Mouse (Mus musculus): ENCODE data around the gene Mast4. TPM values are rescaled to one million over a fixed set of nuclear protein-coding genes. Genes with fewer than 3 reads are reported as not detected.

The Mast4 gene
- polyA plus RNA-seq, 1 experiment: 2.8 TPM

DNA sequence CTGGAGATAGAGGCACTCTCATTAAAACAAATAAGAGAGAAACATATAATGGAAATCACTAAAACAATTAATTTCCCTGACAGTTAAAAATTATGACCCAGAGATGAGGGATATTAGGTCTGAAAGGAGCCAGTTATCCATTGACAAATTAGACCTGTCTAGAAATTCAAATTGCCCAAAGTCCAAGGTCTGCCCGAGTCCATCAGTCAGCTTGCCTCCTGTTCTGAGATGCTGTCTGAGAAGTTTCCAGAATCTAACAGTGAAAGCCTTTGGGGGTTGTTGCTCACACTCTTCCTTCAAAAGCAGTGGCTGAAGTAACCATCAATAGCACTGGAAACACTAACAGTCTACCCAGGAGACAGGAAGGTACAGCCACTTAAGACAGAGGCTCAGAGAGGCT lies 240.6 kb downstream of the Mast4 start:
- DNase-seq (ENCODE audit: low read depth, low spot score): no peak
- 43% methylated on average over 1 of the region's 1 CpGs for WGBS

DNA sequence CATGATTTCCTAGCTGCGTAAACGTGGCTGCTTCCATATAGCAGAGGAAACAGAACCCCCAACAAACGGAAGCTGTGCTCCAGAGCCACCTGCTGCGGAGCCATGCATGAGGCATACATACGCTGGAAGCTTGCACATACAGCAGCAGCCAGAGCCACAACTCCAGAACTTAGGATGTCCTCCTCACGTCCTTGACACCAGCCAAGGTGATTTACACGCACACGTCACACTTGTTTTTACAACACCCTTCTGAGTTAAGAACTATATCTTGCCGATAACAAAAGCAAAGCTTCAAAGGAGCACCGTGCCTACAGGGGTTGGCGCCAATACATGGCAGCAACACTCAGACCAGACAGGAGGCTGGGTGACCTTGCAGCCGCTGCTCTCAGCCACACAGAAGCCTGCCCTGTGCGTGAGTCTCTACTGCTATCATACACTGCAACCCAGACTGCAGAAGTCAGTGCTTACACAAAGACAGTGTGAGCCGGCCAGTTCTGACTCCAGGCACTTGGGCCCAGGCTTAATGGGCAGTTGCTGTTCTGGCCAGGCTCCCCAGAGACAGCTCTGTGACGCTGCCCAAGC lies 248.7 kb downstream of the Mast4 start:
- DNase-seq (ENCODE audit: low read depth, low spot score): no peak
- WGBS: 69% methylated on average over 15 of the region's 15 CpGs

DNA sequence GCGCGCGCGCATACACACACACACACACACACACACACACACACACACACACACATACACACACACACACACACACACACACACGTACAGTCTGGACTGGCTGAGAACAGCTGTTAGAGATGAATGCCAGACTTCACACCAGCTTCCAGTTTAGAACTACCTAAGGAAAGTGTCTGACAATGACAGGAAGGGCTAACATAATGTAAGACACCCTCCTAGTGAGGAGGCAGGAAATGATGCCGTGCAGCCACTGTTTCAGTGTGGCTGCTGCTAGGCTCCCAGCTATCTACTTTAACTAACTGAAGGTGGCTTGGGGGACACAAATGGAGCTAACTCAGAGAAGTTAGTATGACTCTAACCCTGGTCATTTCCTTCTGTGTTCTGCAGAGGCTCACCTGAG lies 251.4 kb downstream of the Mast4 start:
- no peak for DNase-seq (ENCODE audit: low read depth, low spot score)
- 78% methylated on average over 6 of the region's 6 CpGs for WGBS

DNA sequence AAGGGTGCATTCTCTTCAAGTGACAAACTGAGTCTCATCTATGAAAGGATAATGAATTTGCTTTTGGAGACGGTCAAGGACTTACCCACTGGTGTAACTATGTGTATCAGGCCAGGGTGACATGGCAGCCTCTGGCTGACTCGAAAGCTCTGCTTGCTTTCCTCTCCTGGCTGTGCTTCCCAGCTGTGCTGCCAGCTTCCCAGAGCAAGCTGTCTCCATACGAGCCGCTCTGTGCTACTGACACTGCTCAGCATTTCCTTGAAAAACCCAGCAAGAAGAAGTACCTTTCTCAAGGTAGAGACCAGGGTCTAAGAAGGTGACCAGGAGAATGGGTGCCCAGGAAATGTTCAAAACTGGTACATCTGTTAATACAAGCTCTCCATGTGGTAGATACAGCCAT lies 254.5 kb downstream of the Mast4 start:
- WGBS: 75% methylated on average over 4 of the region's 4 CpGs
- no peak for DNase-seq (ENCODE audit: low read depth, low spot score)

DNA sequence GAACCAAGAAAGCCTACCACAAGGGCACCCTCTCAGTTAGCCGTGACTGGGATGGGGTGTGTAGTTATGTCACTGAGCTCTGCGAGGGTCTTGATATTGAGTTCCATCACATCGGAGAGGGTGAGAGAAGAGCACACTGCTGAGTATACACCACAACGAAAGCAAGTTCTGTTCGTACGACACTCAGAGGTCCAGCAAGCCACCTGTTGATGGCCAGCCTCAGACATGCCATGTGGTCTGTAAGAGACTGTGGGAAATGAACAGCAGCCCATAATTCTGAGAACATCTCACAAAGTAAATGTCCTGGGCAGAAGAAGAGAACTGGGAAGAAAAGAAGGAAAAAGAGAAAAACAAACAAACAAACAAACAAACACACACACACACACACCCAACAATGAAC lies 255.5 kb downstream of the Mast4 start:
- WGBS: 94% methylated on average over 6 of the region's 6 CpGs
- no peak for DNase-seq (ENCODE audit: low read depth, low spot score)

DNA sequence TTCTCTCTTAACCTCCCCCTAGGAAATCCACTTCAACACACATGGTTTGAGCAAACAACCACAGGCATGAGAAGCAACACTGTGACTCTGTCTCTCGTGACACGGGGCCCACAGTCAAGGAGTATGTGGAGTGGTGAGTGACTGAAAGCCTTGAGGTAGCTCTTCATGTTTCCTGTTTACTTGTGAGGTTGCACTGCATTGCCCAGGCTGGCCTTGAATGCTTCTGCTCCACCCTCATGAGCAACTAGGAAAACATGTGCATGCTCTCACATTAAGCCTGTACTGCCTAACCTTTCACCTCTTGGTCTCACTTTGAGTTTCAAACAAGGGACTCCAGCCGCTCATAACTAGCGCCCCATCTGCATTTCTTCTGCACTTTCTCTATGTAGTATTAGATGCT lies 260.8 kb downstream of the Mast4 start:
- DNase-seq (ENCODE audit: low read depth, low spot score): no peak
- WGBS: 62% methylated on average over 4 of the region's 4 CpGs

DNA sequence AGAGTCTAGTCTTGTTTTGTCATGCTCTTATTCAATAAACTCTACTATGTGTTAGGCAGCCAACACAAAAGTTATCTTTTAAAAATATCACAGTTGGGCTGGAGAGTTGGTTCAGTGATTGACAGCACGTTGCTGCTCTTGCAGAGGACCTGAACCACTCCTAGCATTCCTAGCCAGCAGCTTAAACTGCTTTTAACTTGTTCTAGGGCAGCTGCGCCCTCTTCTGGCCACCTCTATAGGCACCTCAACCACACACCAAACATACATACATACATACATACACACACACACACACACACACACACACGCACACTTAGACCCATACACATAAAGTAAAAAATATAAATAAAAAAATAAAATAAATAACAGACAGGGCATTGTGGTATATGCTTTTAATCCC lies 262.5 kb downstream of the Mast4 start:
- no peak for DNase-seq (ENCODE audit: low read depth, low spot score)
- WGBS: 77% methylated on average over 3 of the region's 3 CpGs

DNA sequence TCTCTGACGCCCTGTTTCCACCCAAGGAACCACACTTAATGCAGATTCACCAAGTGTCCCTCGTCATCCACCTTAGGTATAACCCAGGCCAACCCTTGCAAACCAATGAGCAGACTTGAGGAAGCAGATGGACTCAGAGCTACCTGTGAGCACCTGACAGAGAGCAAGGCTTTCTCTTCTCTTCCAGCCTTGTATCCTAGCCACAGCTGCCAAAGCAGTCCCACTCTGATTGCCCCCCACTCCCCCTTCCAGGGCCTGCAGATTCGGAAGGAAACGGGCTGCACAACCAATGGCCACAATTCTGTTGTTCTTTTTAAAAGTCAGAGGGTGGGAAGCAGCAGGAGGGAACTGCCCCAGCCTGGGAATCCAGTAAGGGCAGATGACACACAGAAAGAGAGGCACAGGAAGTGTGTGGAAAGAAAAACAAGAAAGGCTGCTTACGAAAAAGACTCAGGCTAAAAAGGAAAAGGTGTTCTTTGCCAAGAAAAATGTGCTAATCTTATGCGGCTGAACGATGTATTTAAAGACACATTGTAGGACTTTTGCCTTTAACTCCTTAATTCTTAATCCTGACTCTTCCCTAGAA lies 266.6 kb downstream of the Mast4 start:
- DNase-seq (ENCODE audit: low read depth, low spot score): no peak
- WGBS: 52% methylated on average over 7 of the region's 7 CpGs

DNA sequence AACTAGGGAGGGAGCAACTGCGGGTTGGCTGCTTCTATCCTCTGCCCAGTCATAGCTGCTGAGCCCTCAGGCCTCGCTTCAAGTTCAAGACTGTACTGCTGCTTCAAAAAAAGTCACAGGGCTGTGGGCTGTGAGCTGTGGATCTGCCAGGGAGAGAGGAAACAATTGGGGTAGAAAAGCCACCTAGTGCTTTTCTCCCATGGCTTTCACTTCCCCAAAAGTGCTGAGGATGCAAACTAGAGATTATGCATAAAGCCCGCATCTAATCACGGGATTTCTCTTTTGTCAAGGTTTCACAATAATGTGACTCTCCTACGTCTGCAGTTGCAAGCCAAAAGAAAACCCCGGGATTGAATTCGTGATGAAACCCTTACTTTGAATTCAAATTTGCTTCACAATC lies 268.9 kb downstream of the Mast4 start:
- no peak for DNase-seq (ENCODE audit: low read depth, low spot score)
- WGBS: 72% methylated on average over 7 of the region's 7 CpGs

DNA sequence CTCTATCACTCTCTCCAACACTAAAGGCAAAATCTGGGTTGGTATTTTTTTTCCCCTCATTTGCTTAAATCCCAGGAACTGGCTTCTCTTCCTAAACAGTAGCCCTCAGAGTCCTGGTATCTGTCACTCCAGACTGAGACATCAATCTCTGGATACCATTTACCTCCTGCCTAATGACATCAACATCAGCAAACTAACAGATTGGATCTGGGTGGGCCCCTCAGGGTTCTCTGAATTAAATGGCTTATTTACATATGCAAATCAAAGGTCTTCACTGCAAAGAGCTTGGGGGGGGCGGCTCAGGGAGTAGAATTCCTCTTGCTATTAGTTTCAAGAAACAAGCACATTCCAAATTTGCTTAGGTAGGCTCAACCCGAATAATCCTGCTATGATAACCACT lies 272.6 kb downstream of the Mast4 start:
- 67% methylated on average over 2 of the region's 2 CpGs for WGBS
- DNase-seq (ENCODE audit: low read depth, low spot score): no peak

DNA sequence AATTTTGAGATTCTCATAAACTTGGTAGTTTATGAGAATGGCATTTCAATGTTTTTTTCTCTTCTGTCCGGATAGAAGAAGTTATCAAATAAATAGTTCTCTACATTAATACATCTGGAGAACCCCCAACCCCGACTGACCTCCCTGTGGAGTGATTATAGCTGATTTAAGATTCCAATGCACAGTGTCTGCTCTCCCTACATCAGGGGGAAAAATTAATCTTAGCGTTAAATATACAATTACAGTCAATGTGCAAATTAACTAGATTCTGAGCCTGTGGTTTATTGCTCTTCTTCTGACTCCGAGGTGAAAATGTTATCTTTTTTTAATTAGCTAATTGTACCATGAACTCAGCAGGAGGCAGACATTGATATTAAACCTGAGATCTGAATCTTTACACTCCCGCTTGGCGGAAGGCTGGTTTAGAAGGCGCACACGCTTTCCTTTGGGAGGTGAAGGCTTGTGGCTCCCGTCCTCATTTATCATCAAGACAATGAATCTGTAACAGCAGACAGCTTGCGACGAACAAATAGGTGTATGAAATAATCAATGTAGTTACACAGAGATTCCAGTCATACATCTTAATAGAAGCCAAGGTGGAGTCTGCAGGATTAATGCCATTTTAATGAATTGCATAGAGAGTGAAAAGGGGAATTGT lies 274.2 kb downstream of the Mast4 start:
- WGBS: 83% methylated on average over 11 of the region's 11 CpGs

DNA sequence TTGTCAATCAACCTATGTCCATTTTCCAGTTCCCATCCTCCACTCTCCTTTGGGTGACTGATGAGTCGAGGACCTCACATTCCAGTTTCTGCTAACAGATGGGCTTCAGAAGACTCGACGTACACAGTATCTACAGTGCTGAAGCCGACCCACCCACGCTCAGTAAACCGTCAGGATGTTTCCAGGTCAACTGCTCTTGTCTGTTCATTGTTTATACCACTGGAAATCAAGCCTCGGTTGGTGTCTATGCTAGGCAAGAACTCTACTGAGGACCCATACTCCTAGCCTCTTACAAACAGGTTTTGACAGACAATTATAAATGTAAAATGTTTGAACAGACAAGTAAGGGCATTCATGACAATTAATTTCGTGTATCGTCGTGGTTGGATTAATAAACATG lies 277.8 kb downstream of the Mast4 start:
- WGBS: 78% methylated on average over 10 of the region's 10 CpGs

More for the DNA sequence above, 274.2 kb downstream of the Mast4 start:
- DNase-seq (ENCODE audit: low read depth, low spot score): no peak

DNA sequence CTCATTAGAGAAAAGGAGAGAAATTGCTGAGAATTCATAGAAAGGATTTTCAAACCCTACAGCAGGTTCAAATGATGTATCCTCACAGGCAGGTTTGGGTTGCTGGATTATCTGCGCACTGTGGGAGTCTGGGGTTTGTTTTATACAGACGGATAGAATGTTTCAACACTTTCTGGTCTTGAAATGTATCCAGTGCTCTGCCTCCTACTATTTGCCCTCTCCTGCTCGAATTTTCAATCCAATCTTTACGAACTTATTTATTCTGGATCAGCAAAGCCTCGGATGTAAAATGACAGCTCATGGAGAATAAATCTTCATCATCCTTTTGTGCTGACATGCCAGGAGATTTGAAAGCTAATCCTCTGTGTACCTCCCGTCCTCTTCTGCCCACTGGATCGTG lies 281.6 kb downstream of the Mast4 start:
- 70% methylated on average over 7 of the region's 7 CpGs for WGBS
- no peak for DNase-seq (ENCODE audit: low read depth, low spot score)

More for the DNA sequence above, 277.8 kb downstream of the Mast4 start:
- no peak for DNase-seq (ENCODE audit: low read depth, low spot score)

DNA sequence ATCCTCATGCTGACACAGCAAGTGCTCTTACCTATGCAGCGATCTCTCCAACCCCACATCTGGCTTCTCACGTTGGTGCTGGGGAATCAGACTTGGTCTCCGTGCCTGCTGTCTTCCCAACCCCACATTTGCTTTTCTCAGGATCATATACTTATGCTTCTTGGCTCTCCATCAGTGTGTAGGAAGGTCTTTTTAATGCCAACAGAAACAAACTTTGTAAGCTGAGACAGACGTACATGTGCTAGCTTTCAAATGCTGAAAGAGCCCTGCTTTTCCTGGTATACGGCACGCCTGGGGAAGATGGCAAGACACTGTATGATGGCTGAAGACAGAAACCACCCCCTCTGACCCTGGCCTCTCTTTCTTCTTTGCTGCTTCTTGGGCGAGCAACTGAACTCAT lies 285.3 kb downstream of the Mast4 start:
- 78% methylated on average over 7 of the region's 7 CpGs for WGBS
- DNase-seq (ENCODE audit: low read depth, low spot score): no peak

DNA sequence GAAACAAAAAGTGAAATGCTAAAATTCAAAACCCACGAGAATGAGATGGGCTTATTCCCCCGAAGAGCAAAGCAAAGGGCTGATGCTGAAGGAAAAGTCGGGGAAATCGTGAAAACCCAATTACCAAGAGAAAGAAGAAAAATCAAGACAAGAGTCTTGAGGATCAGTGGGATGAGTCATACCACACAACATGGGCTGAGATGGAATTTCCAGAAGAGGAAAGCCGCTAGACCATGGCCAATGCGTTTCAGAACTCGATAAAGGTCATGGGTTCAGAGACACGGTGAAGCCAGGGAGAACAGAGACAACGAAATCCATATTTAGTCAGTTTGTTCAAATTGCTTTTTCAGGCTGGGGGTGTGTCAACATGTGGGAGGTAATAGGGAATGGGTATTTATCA lies 290.6 kb downstream of the Mast4 start:
- no peak for DNase-seq (ENCODE audit: low read depth, low spot score)
- WGBS: 91% methylated on average over 9 of the region's 9 CpGs

DNA sequence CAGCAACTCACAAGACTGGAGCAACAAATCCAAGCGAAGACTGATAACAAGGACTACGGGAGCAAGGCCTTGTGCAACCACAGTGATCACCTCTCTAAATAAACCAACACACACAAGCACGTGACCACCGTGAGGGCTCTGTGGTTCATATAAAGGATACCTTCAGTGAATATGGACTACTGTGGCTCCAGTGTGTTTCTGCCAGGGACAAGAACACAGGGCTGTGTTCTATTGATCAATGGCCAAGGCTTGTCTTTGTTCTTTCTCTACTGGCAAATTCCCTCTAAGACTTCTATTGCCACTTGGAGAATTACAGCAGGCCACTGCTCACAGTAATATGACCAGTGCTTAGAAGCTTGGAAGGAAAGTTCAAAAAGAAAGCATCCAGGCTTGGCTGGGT lies 291.3 kb downstream of the Mast4 start:
- no peak for DNase-seq (ENCODE audit: low read depth, low spot score)
- 88% methylated on average over 4 of the region's 4 CpGs for WGBS

DNA sequence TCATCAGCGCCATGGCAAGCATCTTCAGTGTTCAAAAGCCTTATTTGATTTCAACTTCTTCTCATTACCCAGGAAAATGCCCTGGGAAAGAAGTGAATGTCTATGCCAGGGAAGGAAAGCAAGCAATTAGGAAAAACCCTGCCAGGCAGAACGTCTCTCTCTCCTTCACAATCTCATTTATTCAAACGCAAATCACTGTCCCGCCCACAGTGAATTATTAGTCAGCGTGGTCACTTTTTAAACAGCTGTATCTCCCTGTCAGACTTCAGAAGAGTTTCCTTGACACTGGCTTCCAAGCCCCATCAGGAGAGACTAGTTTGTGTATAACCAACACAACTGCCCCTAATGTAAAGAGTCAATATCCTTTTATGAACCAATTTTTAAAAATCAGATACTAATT lies 296.8 kb downstream of the Mast4 start:
- WGBS: 54% methylated on average over 5 of the region's 5 CpGs
- no peak for DNase-seq (ENCODE audit: low read depth, low spot score)

DNA sequence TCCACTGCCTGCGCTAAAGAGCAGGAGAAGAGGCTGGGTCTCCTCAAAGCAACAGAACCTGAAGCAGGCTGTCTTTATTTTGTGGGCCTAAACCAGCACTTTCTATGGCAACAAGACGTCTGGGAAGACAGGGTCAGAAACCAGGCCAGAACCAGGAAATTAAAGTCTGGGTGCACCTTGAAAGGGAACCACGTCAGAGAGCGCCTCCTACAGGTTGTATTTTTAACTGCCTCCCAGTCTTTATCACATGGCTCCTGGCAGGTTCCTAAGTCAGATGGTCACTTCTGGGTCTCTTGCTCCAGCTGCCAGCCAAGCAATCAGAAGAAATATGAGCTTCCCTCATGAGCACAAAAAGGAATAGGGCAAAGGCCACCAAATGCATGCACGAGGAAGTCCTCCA lies 304.9 kb downstream of the Mast4 start:
- 90% methylated on average over 5 of the region's 5 CpGs for WGBS
- DNase-seq (ENCODE audit: low read depth, low spot score): no peak

DNA sequence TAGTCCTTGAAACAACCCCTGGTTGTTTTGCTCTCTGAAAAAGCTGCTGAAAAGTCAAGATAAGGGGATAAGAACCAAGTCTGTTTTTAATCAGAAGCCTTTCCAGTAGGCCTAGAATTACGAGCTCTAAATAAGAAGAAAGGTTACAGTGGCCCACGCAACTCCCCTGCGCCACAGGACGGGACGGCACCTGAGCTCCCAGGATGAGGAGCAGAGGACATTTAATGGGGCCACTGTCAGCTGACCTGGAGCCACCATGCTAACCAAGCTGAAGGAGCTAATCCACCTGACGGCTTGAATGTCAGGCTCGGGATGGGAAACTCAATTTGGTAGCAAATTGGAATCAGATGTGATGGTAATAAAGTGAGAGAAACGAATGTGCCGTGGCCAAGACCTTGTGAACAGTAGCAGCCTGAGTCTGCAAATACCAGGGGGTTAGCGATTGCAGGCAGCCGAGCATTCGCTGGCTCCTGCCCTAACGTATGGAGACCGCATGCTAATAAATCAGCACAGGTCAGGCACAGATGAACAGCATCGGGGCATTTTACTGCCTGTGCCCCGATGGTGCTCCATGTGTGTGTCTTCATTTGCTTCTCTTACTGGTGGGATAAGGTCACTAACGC lies 306.7 kb downstream of the Mast4 start:
- WGBS: 59% methylated on average over 17 of the region's 17 CpGs
- no peak for DNase-seq (ENCODE audit: low read depth, low spot score)

DNA sequence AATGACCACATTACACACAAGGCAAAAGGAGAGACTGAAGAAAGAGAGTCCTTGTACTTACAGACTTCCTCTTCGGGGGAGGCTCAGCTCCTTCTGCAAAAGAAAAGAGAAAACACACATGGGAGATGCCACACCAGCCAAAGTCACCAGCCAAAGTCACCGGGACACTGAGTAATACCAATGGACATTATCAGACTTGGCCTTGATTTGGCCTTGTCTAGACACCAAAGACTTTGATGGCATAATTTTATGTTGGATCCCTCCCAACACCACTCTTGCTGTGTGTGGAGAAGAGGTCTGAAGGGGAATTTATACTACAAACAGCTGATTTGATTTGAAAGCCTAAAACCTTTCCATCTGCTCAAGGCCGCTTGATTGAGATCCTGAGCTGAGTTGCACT lies 308.8 kb downstream of the Mast4 start:
- WGBS: 74% methylated on average over 3 of the region's 3 CpGs
- DNase-seq (ENCODE audit: low read depth, low spot score): no peak

DNA sequence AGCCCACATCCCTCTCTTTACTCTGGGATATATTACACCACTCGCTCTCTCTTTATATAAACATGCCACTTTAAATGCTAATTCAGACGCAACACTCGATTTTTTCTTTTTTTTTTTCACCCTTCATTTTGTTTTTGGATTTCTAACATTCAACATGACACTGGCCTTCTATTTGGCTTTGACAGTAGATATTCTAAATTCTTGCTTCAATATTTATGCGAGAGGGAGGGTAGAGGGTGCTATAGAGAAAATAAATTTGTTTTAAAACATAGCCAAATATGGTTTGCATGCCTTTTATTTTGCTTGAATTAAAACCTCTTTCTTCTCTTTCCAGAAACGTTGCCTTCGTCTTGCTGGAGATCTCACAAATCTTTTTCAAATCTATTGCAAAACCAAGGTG lies 315.8 kb downstream of the Mast4 start:
- WGBS: 69% methylated on average over 6 of the region's 6 CpGs
- no peak for DNase-seq (ENCODE audit: low read depth, low spot score)

All from large intestine, adult 2 months (tissue).